Mouse (Mus musculus) heart, adult 2 months (tissue): ENCODE results near the gene St7. TPM values are rescaled to one million over a fixed set of nuclear protein-coding genes. Genes with fewer than 3 reads are reported as not detected.
"Not testable (repeated sequence)": the region's sequence is repeated elsewhere in the genome, so short reads cannot be mapped to it uniquely, and the experiment has no call there.

ENCODE experiments used
- DNase-seq, 2 experiments: peaks; one replicate each; pipeline ENCODE4 v3.0.0; 2021
- H3K27ac ChIP-seq: fragments of 200-600 bp; 2 replicates; pipeline ENCODE4 v1.8.1; 2022
- H3K27me3 ChIP-seq: fragments of 200-500 bp; 2 replicates; pipeline ENCODE4 v1.6.1; 2012; ENCODE audit warnings: mild to moderate bottlenecking, low read length, inconsistent platforms, mixed read lengths; ENCODE audit not compliant: control insufficient read depth, insufficient read depth
- H3K36me3 ChIP-seq: fragments of 200-500 bp; 2 replicates; pipeline ENCODE4 v1.6.1; 2012; ENCODE audit warnings: low read length, inconsistent platforms; ENCODE audit not compliant: control insufficient read depth, insufficient read depth
- H3K4me1 ChIP-seq: fragments of 200-500 bp; 2 replicates; pipeline ENCODE4 v1.6.1; 2011; ENCODE audit warnings: low read length; ENCODE audit not compliant: control insufficient read depth, insufficient read depth
- H3K4me3 ChIP-seq: fragments of 200-600 bp; 2 replicates; pipeline ENCODE4 v1.8.1; 2022
- H3K79me2 ChIP-seq: fragments of 200-500 bp; replicated peaks from 2 replicates; pipeline ENCODE4 v1.6.1; 2012; ENCODE audit warnings: mild to moderate bottlenecking, inconsistent platforms, low read length, moderate library complexity, mixed read lengths; ENCODE audit not compliant: control insufficient read depth, insufficient read depth
- H3K9ac ChIP-seq: fragments of 200-500 bp; 2 replicates; pipeline ENCODE4 v1.6.1; 2012; ENCODE audit warnings: low read depth, mild to moderate bottlenecking, control low read depth, inconsistent platforms, low read length, mixed read lengths
- CTCF ChIP-seq: fragments of 200-600 bp; IDR thresholded peaks from 2 replicates; pipeline ENCODE4 v1.8.1; 2022; ENCODE audit warnings: antibody characterized with exemption, mild to moderate bottlenecking, moderate library complexity
- EP300 ChIP-seq: fragments of 200-500 bp; IDR thresholded peaks from 2 replicates; pipeline ENCODE4 v1.6.1; 2011; ENCODE audit warnings: low read depth, low read length, control low read depth; ENCODE audit not compliant: insufficient read depth
- POLR2A ChIP-seq: fragments of 200-500 bp; IDR thresholded peaks from 2 replicates; pipeline ENCODE4 v1.6.1; 2011; ENCODE audit warnings: mild to moderate bottlenecking, low read depth, low read length, control low read depth; ENCODE audit not compliant: insufficient read depth
- WGBS: fragments of 180-500 bp; shearing (Covaris S2); methylation state at CpG from one replicate; pipeline ENCODE4 v1.1.7; 2018; 5-methylcytosine and 5-hydroxymethylcytosine counted together
- intact Hi-C: fragments of 180-260 bp; cut with DNase I; formaldehyde crosslinking; loops from one replicate; pipeline ENCODE4 v1.15.1; 2025
- polyA plus RNA-seq: library from polyadenylated mRNA; depleted of rRNA; stranded (reverse); fragments of >200 nt; gene quantifications from 2 replicates; pipeline ENCODE4 v1.2.3, GENCODE M21; 2012
- total RNA-seq, 2 experiments: library from RNA; stranded (reverse); gene quantifications; 2 replicates each; pipeline ENCODE4 v1.2.3; 2021

Gene St7
- total and polyA plus RNA-seq, 3 experiments, result 12.0 to 19.5 (median 16.9) TPM

DNA sequence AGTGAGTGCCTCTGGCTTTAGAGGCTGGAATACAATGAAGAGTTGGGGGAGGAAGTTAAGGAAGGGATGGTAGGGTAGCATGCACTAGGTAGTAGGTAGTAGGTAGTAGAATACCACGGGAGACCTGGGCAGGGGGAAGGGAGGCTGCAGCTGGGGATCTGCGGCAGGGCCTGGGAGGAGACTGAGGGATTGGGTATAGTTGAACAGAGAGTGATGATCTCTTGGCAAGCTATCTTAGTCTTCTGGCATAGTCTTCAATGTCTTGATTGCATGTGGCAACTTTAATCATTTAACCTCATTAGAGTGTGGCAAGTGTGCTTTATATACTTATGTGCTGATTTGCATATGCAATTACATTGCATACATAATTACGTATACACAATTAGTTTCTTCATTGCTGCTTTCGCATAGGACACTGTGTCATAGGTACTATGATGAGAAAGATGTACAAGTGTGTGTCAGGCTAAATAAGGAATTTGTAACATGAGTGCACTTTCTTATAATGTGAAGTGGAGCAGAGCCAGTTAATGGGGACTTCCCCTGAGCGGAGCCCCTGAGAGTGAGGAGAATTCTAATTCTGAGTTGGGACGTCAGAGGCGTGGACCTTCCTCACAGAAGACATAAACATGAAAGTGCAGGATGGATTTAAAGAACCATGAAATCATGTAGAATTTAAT, 8.3 kb downstream of the St7 start:
- H3K4me1 ChIP-seq, result no peaks in the 10 kb centered on the region; the same call in 1 of the 2 replicates
- intact Hi-C loops, result no loop called here

DNA sequence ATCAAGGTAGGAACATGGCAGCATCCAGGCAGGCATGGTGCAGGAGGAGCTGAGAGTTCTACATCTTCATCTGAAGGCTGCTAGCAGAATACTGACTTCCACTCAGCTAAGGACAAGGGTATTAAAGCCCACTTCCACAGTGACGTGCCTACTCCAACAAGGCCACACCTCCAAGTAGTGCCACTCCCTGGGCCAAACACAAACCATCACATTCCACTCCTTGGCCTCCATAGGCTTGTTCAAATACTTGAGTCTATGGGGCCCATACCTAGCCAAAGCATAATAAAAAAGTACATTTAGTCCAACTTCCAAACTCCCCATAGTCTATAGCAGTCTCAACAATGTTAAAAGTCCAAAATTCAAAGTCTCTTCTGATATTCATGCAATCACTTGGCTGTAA, 11.3 kb downstream of the St7 start:
- H3K27ac ChIP-seq, H3K36me3 ChIP-seq, intact Hi-C loops, DNase-seq, H3K9ac ChIP-seq, H3K27me3 ChIP-seq, H3K4me1 ChIP-seq, H3K79me2 ChIP-seq, H3K4me3 ChIP-seq: not testable (repeated sequence)
- 80% methylated on average over 1 of the region's 1 CpGs for WGBS

More for the DNA sequence above, 8.3 kb downstream of the St7 start:
- Histone ChIP-seq H3K9ac (no peak overlapping the region), H3K36me3 (no peaks in the 10 kb centered on the region), H3K4me3 (no peak overlapping the region), H3K27me3 (no peaks in the 10 kb centered on the region), H3K27ac (no peak overlapping the region), H3K79me2 (peaks cover 3% of the 10 kb centered on the region; the same call in 1 of the 2 replicates)
- TF ChIP-seq POLR2A (no peak), CTCF (no peak), EP300 (no peak)
- WGBS, result 77% methylated on average over 7 of the region's 7 CpGs
- no peak for DNase-seq

DNA sequence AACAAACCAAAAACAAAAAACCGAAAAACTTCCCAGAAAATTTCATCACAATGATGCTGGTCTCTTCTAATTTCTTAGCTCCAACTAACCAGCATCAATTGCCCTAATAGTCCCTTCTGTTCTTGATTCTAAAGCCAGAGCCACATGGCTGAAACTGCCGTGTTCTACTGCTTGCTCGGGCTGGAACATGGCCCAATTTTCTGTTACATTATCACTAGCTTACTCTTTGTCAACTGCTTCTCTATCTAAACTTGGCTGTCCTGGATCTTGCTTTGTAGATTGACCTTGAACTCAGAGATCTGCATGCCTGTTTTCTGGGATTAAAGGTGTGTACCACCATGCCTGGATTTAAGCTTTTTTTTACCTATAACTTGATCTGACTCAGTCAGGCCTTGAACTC, 13.2 kb downstream of the St7 start:
- Histone ChIP-seq H3K9ac (no peak overlapping the region), H3K4me1 (no peaks in the 10 kb centered on the region; the same call in 1 of the 2 replicates), H3K79me2 (peaks cover 1% of the 10 kb centered on the region; the same call in 1 of the 2 replicates), H3K27ac (no peak overlapping the region), H3K36me3 (no peaks in the 10 kb centered on the region; the same call in 1 of the 2 replicates), H3K4me3 (no peak overlapping the region), H3K27me3 (no peaks in the 10 kb centered on the region)
- TF ChIP-seq EP300 (no peak), CTCF (no peak)
- intact Hi-C loops, result no loop called here
- no peak for DNase-seq
- WGBS, result 65% methylated on average over 3 of the region's 3 CpGs

DNA sequence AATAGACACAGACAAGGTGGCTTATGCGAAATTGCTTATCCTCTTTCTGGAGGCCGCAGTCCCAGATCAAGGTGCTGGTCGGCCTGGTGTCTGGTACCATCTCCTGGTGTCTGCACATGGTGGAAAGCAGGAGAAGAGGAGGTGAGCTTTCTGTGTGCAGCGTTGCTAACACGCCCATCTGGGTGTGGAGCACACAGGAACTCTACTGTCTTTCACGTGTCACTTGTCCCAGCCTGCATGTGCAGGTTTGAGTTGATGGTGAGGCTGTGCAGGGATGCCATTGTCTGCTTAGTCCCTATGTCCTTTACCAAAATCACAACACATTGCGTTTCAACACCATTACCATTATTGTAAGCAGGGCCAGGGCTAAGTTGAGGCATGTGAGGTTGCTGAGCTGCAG, 26.2 kb downstream of the St7 start:
- no peaks in the 10 kb centered on the region for H3K79me2 ChIP-seq
- TF ChIP-seq EP300, result no peak
- H3K4me1 ChIP-seq, result no peaks in the 10 kb centered on the region
- H3K4me3 ChIP-seq, result no peak overlapping the region
- intact Hi-C loops, result no loop called here
- H3K27ac ChIP-seq, result no peak overlapping the region
- H3K36me3 ChIP-seq, result no peaks in the 10 kb centered on the region
- no peak overlapping the region for H3K9ac ChIP-seq
- H3K27me3 ChIP-seq, result no peaks in the 10 kb centered on the region
- DNase-seq, result no peak
- 92% methylated on average over 7 of the region's 7 CpGs for WGBS

DNA sequence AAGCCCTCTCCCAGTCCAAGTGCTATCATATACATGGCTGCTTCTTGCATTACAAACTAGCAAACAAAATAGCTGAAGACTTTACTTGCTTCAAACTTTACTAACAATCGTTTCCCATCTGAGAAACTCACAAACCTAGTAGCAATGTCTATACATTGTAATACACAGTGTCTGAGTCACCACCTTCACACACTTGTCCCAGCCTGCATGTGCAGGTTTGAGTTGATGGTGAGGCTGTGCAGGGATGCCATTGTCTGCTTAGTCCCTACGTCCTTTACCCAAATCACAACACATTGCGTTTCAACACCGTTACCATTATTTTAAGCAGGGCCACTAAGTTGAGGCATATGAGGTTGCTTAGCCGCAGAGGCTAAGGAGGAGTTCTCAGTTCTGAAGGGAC, 26.7 kb downstream of the St7 start:
- no peak overlapping the region for H3K27ac ChIP-seq
- H3K9ac ChIP-seq, result no peak overlapping the region
- intact Hi-C loops, result no loop called here
- 95% methylated on average over 5 of the region's 5 CpGs for WGBS
- H3K36me3 ChIP-seq, result no peaks in the 10 kb centered on the region
- H3K4me1 ChIP-seq, result no peaks in the 10 kb centered on the region
- H3K4me3 ChIP-seq, result no peak overlapping the region
- no peaks in the 10 kb centered on the region for H3K79me2 ChIP-seq
- DNase-seq, result no peak
- TF ChIP-seq POLR2A, result no peak
- TF ChIP-seq CTCF, result no peak
- TF ChIP-seq EP300, result no peak
- no peaks in the 10 kb centered on the region for H3K27me3 ChIP-seq

DNA sequence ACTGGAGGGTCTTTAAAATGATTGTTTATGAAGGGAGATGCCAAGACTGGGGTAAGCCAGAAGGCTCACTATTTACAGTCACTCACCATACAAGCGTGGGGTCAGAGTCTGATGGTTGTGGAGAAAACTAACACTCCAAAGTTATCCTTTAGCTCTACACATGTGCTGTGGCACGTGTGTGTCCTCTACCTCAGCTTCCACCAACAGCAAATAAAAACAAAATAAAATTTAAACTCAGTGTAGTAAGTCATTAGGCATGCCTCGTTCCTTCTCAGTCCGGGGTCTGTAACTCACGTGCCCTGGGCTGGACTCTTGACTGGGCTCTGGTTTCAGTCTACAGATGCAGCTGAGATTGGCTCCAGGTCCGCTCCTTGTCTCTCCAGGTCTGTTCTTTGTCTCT, 27.3 kb downstream of the St7 start:
- no peak overlapping the region for H3K27ac ChIP-seq
- no peak overlapping the region for H3K4me3 ChIP-seq
- H3K79me2 ChIP-seq, result no peaks in the 10 kb centered on the region
- no peaks in the 10 kb centered on the region for H3K4me1 ChIP-seq
- H3K36me3 ChIP-seq, result no peaks in the 10 kb centered on the region
- whole genome bisulfite sequencing, result 68% methylated on average over 6 of the region's 6 CpGs
- intact Hi-C loops, result no loop called here
- no peak overlapping the region for H3K9ac ChIP-seq
- TF ChIP-seq EP300 (no peak), CTCF (no peak), POLR2A (no peak)
- no peak for DNase-seq
- H3K27me3 ChIP-seq, result no peaks in the 10 kb centered on the region

DNA sequence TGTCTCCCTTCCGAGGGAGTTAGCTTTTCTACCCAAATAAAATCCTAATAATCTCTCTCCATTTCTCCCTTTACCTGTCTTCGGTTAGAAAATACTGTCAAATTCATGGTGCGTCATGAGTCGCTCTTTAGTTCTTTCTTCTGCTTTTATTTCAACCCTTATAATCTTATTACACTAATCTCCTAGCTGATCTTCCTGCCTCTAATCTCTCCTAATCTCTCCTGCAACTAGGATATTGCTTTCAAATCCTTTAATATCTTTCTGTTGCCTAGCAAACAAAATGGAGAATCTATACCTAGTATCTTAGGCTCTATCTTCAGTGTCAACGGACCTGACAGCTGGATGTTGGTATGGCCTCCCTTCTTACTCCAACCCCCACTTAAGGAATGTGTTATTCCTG, 29.0 kb downstream of the St7 start:
- H3K9ac ChIP-seq, result no peak overlapping the region
- TF ChIP-seq CTCF (no peak), EP300 (no peak), POLR2A (no peak)
- no peaks in the 10 kb centered on the region; the same call in 1 of the 2 replicates for H3K36me3 ChIP-seq
- H3K79me2 ChIP-seq, result no peaks in the 10 kb centered on the region
- DNase-seq, result no peak
- no peak overlapping the region for H3K4me3 ChIP-seq
- H3K27me3 ChIP-seq, result no peaks in the 10 kb centered on the region
- 87% methylated on average over 5 of the region's 5 CpGs for WGBS
- intact Hi-C loops, result no loop called here
- H3K4me1 ChIP-seq, result peaks cover 2% of the 10 kb centered on the region
- no peak overlapping the region for H3K27ac ChIP-seq
